Mouse (Mus musculus) myocyte (in vitro differentiated cells): ENCODE measurements around the gene 1700029P11Rik. TPM values are rescaled to one million over a fixed set of nuclear protein-coding genes. Genes with fewer than 3 reads are reported as not detected.

Experiments used
- H3K27me3 ChIP-seq: one replicate; pipeline ENCODE4 v1.6.1; 2011; ENCODE audit not compliant: control insufficient read depth, insufficient read depth, insufficient read length
- H3K36me3 ChIP-seq: one replicate; pipeline ENCODE4 v1.6.1; 2011; ENCODE audit not compliant: control insufficient read depth, insufficient read depth
- H3K4me2 ChIP-seq: one replicate; pipeline ENCODE4 v1.6.1; 2011; ENCODE audit warnings: low read depth, control low read depth
- H3K4me3 ChIP-seq: one replicate; pipeline ENCODE4 v1.5.1; 2011; ENCODE audit warnings: mild to moderate bottlenecking, control low read depth, moderate library complexity
- H3K79me2 ChIP-seq: one replicate; pipeline ENCODE4 v1.6.1; 2011; ENCODE audit not compliant: control insufficient read depth, insufficient read depth
- H3ac ChIP-seq: one replicate; pipeline ENCODE4 v1.6.1; 2011; ENCODE audit not compliant: control insufficient read depth, insufficient read length
- CEBPB ChIP-seq: IDR thresholded peaks from 2 replicates; pipeline ENCODE4 v1.6.1; 2011; ENCODE audit warnings: mild to moderate bottlenecking, moderate library complexity; ENCODE audit not compliant: poor library complexity, insufficient read depth, severe bottlenecking
- E2F4 ChIP-seq: IDR thresholded peaks from one replicate; pipeline ENCODE4 v1.6.1; 2011; ENCODE audit warnings: mild to moderate bottlenecking, control low read depth, moderate library complexity; ENCODE audit not compliant: insufficient read depth
- MAX ChIP-seq: IDR thresholded peaks from one replicate; pipeline ENCODE4 v1.6.1; 2011; ENCODE audit warnings: low read depth, mild to moderate bottlenecking, control low read depth
- MYOD1 ChIP-seq, 3 experiments: IDR thresholded peaks; one replicate each; pipeline ENCODE4 v1.6.1; 2011; ENCODE audit warnings: control low read depth in 2 of 3, low read depth in 2 of 3, mild to moderate bottlenecking in 2 of 3, moderate library complexity in 1 of 3; ENCODE audit not compliant: insufficient read length in 2 of 3, control insufficient read depth in 1 of 3
- MYOG ChIP-seq, 3 experiments: IDR thresholded peaks; one replicate each; pipeline ENCODE4 v1.6.1; 2011; ENCODE audit warnings: control low read depth in 2 of 3, low read depth in 2 of 3, mild to moderate bottlenecking in 2 of 3; ENCODE audit not compliant: insufficient read length in 2 of 3, control insufficient read depth in 1 of 3, insufficient read depth in 1 of 3
- POLR2A ChIP-seq: IDR thresholded peaks from one replicate; pipeline ENCODE4 v1.6.1; 2011; ENCODE audit warnings: low read depth, mild to moderate bottlenecking, control low read depth, moderate library complexity; ENCODE audit not compliant: insufficient read length
- POLR2AphosphoS2 ChIP-seq: IDR thresholded peaks from one replicate; pipeline ENCODE4 v1.6.1; 2011; ENCODE audit warnings: low read depth, control low read depth; ENCODE audit not compliant: insufficient read length
- REST ChIP-seq: IDR thresholded peaks from one replicate; pipeline ENCODE4 v1.6.1; 2011; ENCODE audit warnings: mild to moderate bottlenecking, control low read depth, moderate library complexity; ENCODE audit not compliant: insufficient read depth, insufficient read length
- SRF ChIP-seq: IDR thresholded peaks from one replicate; pipeline ENCODE4 v1.6.1; 2011; ENCODE audit warnings: low read depth; ENCODE audit not compliant: control insufficient read depth, insufficient read length
- TCF12 ChIP-seq: IDR thresholded peaks from one replicate; pipeline ENCODE4 v1.6.1; 2011; ENCODE audit warnings: mild to moderate bottlenecking, control low read depth; ENCODE audit not compliant: poor library complexity, insufficient read depth, severe bottlenecking
- TCF3 ChIP-seq: IDR thresholded peaks from one replicate; pipeline ENCODE4 v1.6.1; 2011; ENCODE audit warnings: low read depth, control low read depth; ENCODE audit not compliant: insufficient read length
- USF1 ChIP-seq: IDR thresholded peaks from one replicate; pipeline ENCODE4 v1.6.1; 2011; ENCODE audit warnings: low read depth, mild to moderate bottlenecking, control low read depth, moderate library complexity
- polyA plus RNA-seq: library from polyadenylated mRNA; unstranded; fragments of >200 nt; fragmentation: generic; extraction: Trizol; gene quantifications from one replicate; pipeline ENCODE4 v1.2.1, GENCODE M21; 2012; ENCODE audit warnings: missing spikeins

Gene 1700029P11Rik
- polyA plus RNA-seq, 1 experiment = not detected

- peak overlapping the region; percentile 82 for H3K4me2 ChIP-seq
- H3K27me3 ChIP-seq = no peaks in the 10 kb centered on the region
- TF ChIP-seq SRF = peak; percentile 42
- no peak for TF ChIP-seq E2F4
- TF ChIP-seq REST = no peak
- TF ChIP-seq TCF3 = no peak
- peak in 2 of 3 experiments; percentile 67 to 77 for TF ChIP-seq MYOD1 (IDR thresholded peaks at IDR 0.05; ENCODE audit: control insufficient read depth in 1 of 3, insufficient read length in 2 of 3, low read depth in 2 of 3)
- TF ChIP-seq MYOG (IDR thresholded peaks at IDR 0.05; ENCODE audit: control insufficient read depth in 1 of 3, insufficient read depth in 1 of 3, insufficient read length in 2 of 3, low read depth in 2 of 3) = peak in 2 of 3 experiments; percentile 78 to 81
- no peak for TF ChIP-seq CEBPB
- no peaks in the 10 kb centered on the region for H3K79me2 ChIP-seq
- H3ac ChIP-seq = no peak overlapping the region
- H3K4me3 ChIP-seq = peak overlapping the region; percentile 33
- no peaks in the 10 kb centered on the region for H3K36me3 ChIP-seq
Observed at GRCm38 (mm10) chr15:81937098-81937972, 43.0 kb upstream of the 1700029P11Rik start.

DNA sequence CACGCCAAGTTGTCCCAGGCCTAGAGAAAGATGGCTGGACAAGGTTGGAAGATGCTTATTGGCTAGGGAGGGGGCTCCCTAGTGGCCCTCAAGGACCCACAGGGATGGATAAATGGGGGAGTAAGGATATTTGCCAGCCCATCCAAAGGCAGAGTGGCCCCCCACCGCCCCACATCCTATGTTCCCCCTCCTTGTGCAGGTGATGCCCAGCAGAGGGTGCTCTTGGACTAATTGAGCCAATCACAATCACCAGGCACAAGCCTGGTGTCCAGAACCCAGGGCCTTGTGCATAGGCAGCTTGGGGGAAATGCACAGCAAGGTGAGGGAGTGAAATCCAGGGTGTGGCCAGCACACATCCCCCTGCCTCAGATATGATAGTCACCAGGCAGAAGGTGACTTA lies 42.1 kb upstream of the 1700029P11Rik start:
- H3K4me2 ChIP-seq = peak overlapping the region; percentile 82
- TF ChIP-seq POLR2AphosphoS2 (no peak), REST (no peak), MAX (no peak), SRF (no peak), TCF12 (no peak), MYOG (IDR thresholded peaks at IDR 0.05; ENCODE audit: control insufficient read depth in 1 of 3, insufficient read depth in 1 of 3, insufficient read length in 2 of 3, low read depth in 2 of 3) (no peak), MYOD1 (IDR thresholded peaks at IDR 0.05; ENCODE audit: control insufficient read depth in 1 of 3, insufficient read length in 2 of 3, low read depth in 2 of 3) (no peak), TCF3 (no peak), E2F4 (no peak), CEBPB (no peak), POLR2A (no peak), USF1 (no peak)

GRCm38 (mm10) chr15:81939157-81939715 lies 41.1 kb upstream of the 1700029P11Rik start:
- Histone ChIP-seq H3ac (no peak overlapping the region), H3K79me2 (no peaks in the 10 kb centered on the region), H3K27me3 (no peaks in the 10 kb centered on the region), H3K4me2 (peak overlapping the region; percentile 82), H3K36me3 (no peaks in the 10 kb centered on the region), H3K4me3 (no peak overlapping the region)
- TF ChIP-seq SRF (no peak), MYOD1 (IDR thresholded peaks at IDR 0.05; ENCODE audit: control insufficient read depth in 1 of 3, insufficient read length in 2 of 3, low read depth in 2 of 3) (peak in 1 of 3 experiments; percentile 59)

More for the DNA sequence above, 42.1 kb upstream of the 1700029P11Rik start:
- no peaks in the 10 kb centered on the region for H3K27me3 ChIP-seq
- no peak overlapping the region for H3ac ChIP-seq
- peak overlapping the region; percentile 33 for H3K4me3 ChIP-seq
- no peaks in the 10 kb centered on the region for H3K79me2 ChIP-seq
- H3K36me3 ChIP-seq = no peaks in the 10 kb centered on the region

GRCm38 (mm10) chr15:81939774-81940173 lies 40.6 kb upstream of the 1700029P11Rik start:
- H3ac ChIP-seq = no peak overlapping the region

DNA sequence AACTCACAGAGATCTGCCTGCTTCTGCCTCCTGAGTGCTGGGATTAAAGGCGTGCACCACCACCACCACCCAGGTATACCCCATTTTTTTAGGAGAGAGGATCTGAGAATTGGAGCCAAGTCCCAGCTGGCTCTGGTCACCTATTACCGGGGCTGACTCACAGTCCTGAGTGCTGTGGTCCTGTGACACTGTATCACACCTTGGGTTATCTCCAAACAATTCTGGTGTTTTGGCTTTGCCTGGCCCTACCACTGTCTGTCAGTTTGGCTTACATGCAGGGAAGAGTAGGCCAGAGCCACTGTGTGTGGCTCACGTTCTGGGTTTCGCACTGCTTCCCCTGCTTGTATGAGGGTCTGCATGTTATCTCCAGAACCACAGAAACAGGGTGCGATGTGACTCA lies 40.1 kb upstream of the 1700029P11Rik start:
- H3K79me2 ChIP-seq = no peaks in the 10 kb centered on the region
- TF ChIP-seq USF1 (no peak), TCF3 (no peak), CEBPB (no peak), MAX (no peak), MYOD1 (IDR thresholded peaks at IDR 0.05; ENCODE audit: control insufficient read depth in 1 of 3, insufficient read length in 2 of 3, low read depth in 2 of 3) (no peak), POLR2A (no peak), REST (no peak), TCF12 (no peak), POLR2AphosphoS2 (no peak), E2F4 (no peak), MYOG (IDR thresholded peaks at IDR 0.05; ENCODE audit: control insufficient read depth in 1 of 3, insufficient read depth in 1 of 3, insufficient read length in 2 of 3, low read depth in 2 of 3) (no peak), SRF (no peak)

More at GRCm38 (mm10) chr15:81939774-81940173, 40.6 kb upstream of the 1700029P11Rik start:
- Histone ChIP-seq H3K4me2 (peak overlapping the region; percentile 38), H3K79me2 (no peaks in the 10 kb centered on the region), H3K36me3 (no peaks in the 10 kb centered on the region), H3K4me3 (no peak overlapping the region), H3K27me3 (no peaks in the 10 kb centered on the region)
- no peak for TF ChIP-seq MYOG (IDR thresholded peaks at IDR 0.05; ENCODE audit: control insufficient read depth in 1 of 3, insufficient read depth in 1 of 3, insufficient read length in 2 of 3, low read depth in 2 of 3)
- TF ChIP-seq SRF = no peak
- TF ChIP-seq TCF3 = no peak
- TF ChIP-seq REST = no peak
- no peak for TF ChIP-seq POLR2AphosphoS2
- no peak for TF ChIP-seq MAX

More for the DNA sequence above, 40.1 kb upstream of the 1700029P11Rik start:
- Histone ChIP-seq H3K27me3 (no peaks in the 10 kb centered on the region), H3ac (no peak overlapping the region), H3K4me2 (no peak overlapping the region), H3K36me3 (no peaks in the 10 kb centered on the region), H3K4me3 (no peak overlapping the region)
